Comparison of ENCODE assay signal across 8 mouse cellular contexts in the genomic region with DNA sequence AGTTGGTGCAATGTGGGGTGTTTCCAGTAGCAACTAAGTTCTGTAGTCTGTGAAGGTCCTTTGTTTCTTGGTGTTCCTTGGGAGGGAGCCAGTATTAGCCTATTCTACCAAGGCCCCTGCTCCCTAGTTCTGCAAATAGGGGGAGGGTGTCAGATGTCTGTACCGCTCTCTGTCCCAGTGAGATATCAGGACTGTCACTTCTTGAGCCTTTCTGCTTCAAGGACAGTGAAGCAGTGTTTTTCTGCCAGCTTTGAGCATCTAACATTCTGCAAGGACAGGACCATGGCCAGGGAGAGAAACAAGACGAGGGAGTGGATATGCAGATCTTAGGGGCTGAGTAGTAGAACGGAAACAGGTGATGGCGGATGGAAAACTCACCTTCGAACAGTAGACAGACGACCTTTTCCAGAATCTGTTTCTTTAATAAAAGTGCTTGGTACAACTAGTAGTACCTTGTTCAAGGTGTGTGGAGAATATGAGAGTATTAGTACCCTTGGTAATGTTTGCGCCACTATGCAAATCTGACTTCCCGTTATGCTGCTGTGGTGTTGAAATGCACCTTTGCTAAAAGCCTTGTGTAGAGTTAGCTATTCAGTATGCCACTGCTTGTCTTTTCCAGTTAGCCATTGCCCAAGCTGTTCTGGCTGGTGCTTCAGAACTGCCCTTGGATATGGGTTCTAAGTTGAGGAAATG. TPM values are rescaled to one million over a fixed set of nuclear protein-coding genes. Genes with fewer than 3 reads are reported as not detected.
DNase-seq lines count a peak whose midpoint lies in the region; ATAC-seq and TF ChIP-seq lines count a peak whose summit lies in the region.

No protein-coding gene starts in this region.

- H3K9ac ChIP-seq in kidney, embryonic 14.5 days (ENCODE audit: low read depth, low read length) = peak overlapping the region; percentile 87
- H3K9ac ChIP-seq in hindbrain, embryonic 14.5 days = peak overlapping the region; percentile 93
- H3K9ac ChIP-seq in midbrain, embryonic 16.5 days (ENCODE audit: low read depth, low read length) = peak overlapping the region; percentile 89

- no peaks in the 10 kb centered on the region for H3K27me3 ChIP-seq in kidney, embryonic 14.5 days (ENCODE audit: control insufficient read depth, insufficient read depth, low read length)
- no peaks in the 10 kb centered on the region for H3K27me3 ChIP-seq in hindbrain, embryonic 14.5 days (ENCODE audit: control insufficient read depth, insufficient read depth, low read length)
- H3K27me3 ChIP-seq in midbrain, embryonic 16.5 days (ENCODE audit: control insufficient read depth, insufficient read depth, low read depth, low read length) = no peaks in the 10 kb centered on the region

- WGBS in kidney, embryonic 14.5 days = 55% methylated on average over 8 of the region's 8 CpGs
- 44% methylated on average over 8 of the region's 8 CpGs for WGBS in bone marrow, adult 2 months
- WGBS in hindbrain, embryonic 14.5 days = 51% methylated on average over 8 of the region's 8 CpGs
- WGBS in midbrain, embryonic 16.5 days = 45% methylated on average over 8 of the region's 8 CpGs

- TF ChIP-seq CTCF in bone marrow, adult 2 months (IDR thresholded peaks at IDR 0.05; ENCODE audit: control insufficient read depth, insufficient read depth, low read length) = no peak

- DNase-seq in kidney, adult 8-10 months = no peak
- DNase-seq in hindbrain, embryonic 14.5 days (ENCODE audit: low spot score) = peak; percentile 26
- no peak for DNase-seq in left cerebral cortex, adult 9 months (ENCODE audit: low spot score in 2 of 2)
- DNase-seq in layer of hippocampus, postnatal 36 days = no peak
- no peak for DNase-seq in gastrocnemius, postnatal 14 days

- no peak overlapping the region; the same call in 1 of the 2 replicates for H3K27ac ChIP-seq in kidney, embryonic 14.5 days (ENCODE audit: low read depth, low read length)
- H3K27ac ChIP-seq in bone marrow, adult 2 months (ENCODE audit: control insufficient read depth, insufficient read depth, low read depth, low read length, poor library complexity) = peak overlapping the region; percentile 15; the same call in 1 of the 2 replicates
- H3K27ac ChIP-seq in hindbrain, embryonic 14.5 days = no peak overlapping the region; the same call in 1 of the 2 replicates
- no peak overlapping the region for H3K27ac ChIP-seq in midbrain, embryonic 16.5 days (ENCODE audit: low read length)

- H3K4me1 ChIP-seq in kidney, embryonic 14.5 days (ENCODE audit: control insufficient read depth, insufficient read depth, low read length) = peaks cover 56% of the 10 kb centered on the region
- H3K4me1 ChIP-seq in bone marrow, adult 2 months (ENCODE audit: control insufficient read depth, insufficient read depth, low read length) = peaks cover 2% of the 10 kb centered on the region; the same call in 1 of the 2 replicates
- H3K4me1 ChIP-seq in hindbrain, embryonic 14.5 days (replicated peaks; ENCODE audit: control insufficient read depth, insufficient read depth, low read length) = peaks cover 69% of the 10 kb centered on the region
- peaks cover 69% of the 10 kb centered on the region for H3K4me1 ChIP-seq in midbrain, embryonic 16.5 days (ENCODE audit: control insufficient read depth, insufficient read depth, low read length)

- no peak for ATAC-seq in kidney, embryonic 14.5 days (ENCODE audit: low FRiP score, low TSS enrichment)
- no peak for ATAC-seq in hindbrain, embryonic 14.5 days (ENCODE audit: low FRiP score)
- no peak for ATAC-seq in midbrain, embryonic 16.5 days

- H3K9me3 ChIP-seq in kidney, embryonic 14.5 days (ENCODE audit: control insufficient read depth, low read length) = no peaks in the 10 kb centered on the region
- H3K9me3 ChIP-seq in hindbrain, embryonic 14.5 days (ENCODE audit: control insufficient read depth, low read length) = no peaks in the 10 kb centered on the region
- no peaks in the 10 kb centered on the region for H3K9me3 ChIP-seq in midbrain, embryonic 16.5 days (replicated peaks; ENCODE audit: control insufficient read depth, low read length, poor library complexity, severe bottlenecking)

- H3K4me3 ChIP-seq in kidney, embryonic 14.5 days (ENCODE audit: low read length) = peak overlapping the region; percentile 96
- H3K4me3 ChIP-seq in bone marrow, adult 2 months (replicated peaks; ENCODE audit: control insufficient read depth, low read depth, low read length) = no peak overlapping the region
- H3K4me3 ChIP-seq in hindbrain, embryonic 14.5 days (replicated peaks; ENCODE audit: low read length) = peak overlapping the region; percentile 65
- peak overlapping the region; percentile 77 for H3K4me3 ChIP-seq in midbrain, embryonic 16.5 days (ENCODE audit: low read depth, low read length)

- H3K4me2 ChIP-seq in kidney, embryonic 14.5 days (replicated peaks; ENCODE audit: low read depth, low read length) = peak overlapping the region; percentile 91
- H3K4me2 ChIP-seq in hindbrain, embryonic 14.5 days (replicated peaks) = peak overlapping the region; percentile 99
- peak overlapping the region; percentile 95 for H3K4me2 ChIP-seq in midbrain, embryonic 16.5 days (ENCODE audit: low read length)

- TF ChIP-seq POLR2A in bone marrow, adult 2 months (IDR thresholded peaks at IDR 0.05; ENCODE audit: borderline replicate concordance, control insufficient read depth, low read depth, low read length) = no peak

- intact Hi-C loops in gastrocnemius, postnatal 14 days (cut with DNase I; ENCODE audit: low total_unique reads) = no loop called here

- H3K36me3 ChIP-seq in kidney, embryonic 14.5 days (ENCODE audit: control insufficient read depth, insufficient read depth, low read length) = peaks cover 72% of the 10 kb centered on the region
- peaks cover 64% of the 10 kb centered on the region for H3K36me3 ChIP-seq in hindbrain, embryonic 14.5 days (replicated peaks; ENCODE audit: control insufficient read depth, insufficient read depth)
- peaks cover 23% of the 10 kb centered on the region for H3K36me3 ChIP-seq in midbrain, embryonic 16.5 days (ENCODE audit: control insufficient read depth, insufficient read depth, low read length)

RNA-seq across cellular contexts. Expression of gene Scd2, which starts 3.7 kb away (rescaled TPM):
- 103 and 205 TPM in 2 replicates for polyA plus RNA-seq in kidney, embryonic 14.5 days (2014; fragmentation: Nextera tagmentation; extraction: Ambion mirVana)
- 7.2 and 19.7 TPM in 2 replicates for polyA plus RNA-seq in bone marrow, adult 2 months (2011; ENCODE audit: insufficient read depth, insufficient read length, low replicate concordance, missing spikeins)
- 323 and 381 TPM in 2 replicates for polyA plus RNA-seq in hindbrain, embryonic 14.5 days (2014; fragmentation: Nextera tagmentation; extraction: Ambion mirVana)
- polyA plus RNA-seq in midbrain, embryonic 16.5 days (2015; fragmentation: Nextera tagmentation; extraction: Ambion mirVana) = 281 and 311 TPM in 2 replicates
- 100 to 1,000 TPM; 621 to 658 TPM for total RNA-seq in layer of hippocampus, postnatal 36 days (2021)
- 10 to 100 TPM; 22.8 to 54.0 TPM for total RNA-seq in gastrocnemius, postnatal 14 days (2021)

RNA-seq across cellular contexts. Expression of gene Scd4, which starts 35.7 kb away (rescaled TPM):
- polyA plus RNA-seq in kidney, embryonic 14.5 days (2014; fragmentation: Nextera tagmentation; extraction: Ambion mirVana) = 0.11 TPM in 1 of 2 replicates, not detected in the other
- polyA plus RNA-seq in bone marrow, adult 2 months (2011; ENCODE audit: insufficient read depth, insufficient read length, low replicate concordance, missing spikeins) = not detected in 2 replicates
- polyA plus RNA-seq in hindbrain, embryonic 14.5 days (2014; fragmentation: Nextera tagmentation; extraction: Ambion mirVana) = 0.25 and 0.30 TPM in 2 replicates
- polyA plus RNA-seq in midbrain, embryonic 16.5 days (2015; fragmentation: Nextera tagmentation; extraction: Ambion mirVana) = 0.18 and 0.19 TPM in 2 replicates
- total RNA-seq in layer of hippocampus, postnatal 36 days (2021) = 1 to 10 TPM; 1.7 to 2.7 TPM
- total RNA-seq in gastrocnemius, postnatal 14 days (2021) = under 1 TPM; 0.24 to 0.29 TPM
